Comparison of ENCODE assay signal across 26 mouse cellular contexts in genomic region chr4:136084840-136085239, GRCm38 (mm10).
"Had no signal": no experiment of that assay in that cellular context is flagged by ENCODE, and none has a peak within 500 bp of the region (broad histone marks: within the 10 kb centered on the region; RNA-seq: fewer than 3 reads in every experiment).

No protein-coding gene starts in this region.

- H3K36me3 ChIP-seq: heart, embryonic 13.5 days; heart, embryonic 15.5 days; hindbrain, embryonic 13.5 days; hindbrain, embryonic 15.5 days; intestine, embryonic 15.5 days; limb, embryonic 13.5 days; limb, embryonic 15.5 days; liver, embryonic 12.5 days had no signal

- H3K9me3 ChIP-seq: heart, embryonic 13.5 days; heart, embryonic 15.5 days; hindbrain, embryonic 13.5 days; hindbrain, embryonic 15.5 days; intestine, embryonic 15.5 days; limb, embryonic 13.5 days; limb, embryonic 15.5 days; liver, embryonic 12.5 days had no signal

- H3K4me1 ChIP-seq: liver, embryonic 12.5 days had no signal

- H3K4me2 ChIP-seq: heart, embryonic 11.5 days; heart, embryonic 13.5 days; heart, embryonic 15.5 days; hindbrain, embryonic 13.5 days; hindbrain, embryonic 15.5 days; intestine, embryonic 15.5 days; limb, embryonic 13.5 days; limb, embryonic 15.5 days; liver, embryonic 12.5 days had no signal

- H3K9ac ChIP-seq: heart, embryonic 13.5 days; heart, embryonic 15.5 days; hindbrain, embryonic 13.5 days; hindbrain, embryonic 15.5 days; intestine, embryonic 15.5 days; limb, embryonic 13.5 days; limb, embryonic 15.5 days; liver, embryonic 12.5 days; liver, embryonic 14.5 days had no signal

- DNase-seq: gastrocnemius, postnatal 14 days; gastrocnemius, postnatal 36 days; heart, adult 11 months; heart, adult 2 months; heart, postnatal 14 days; heart, postnatal 36 days; kidney, adult 18-20 months; kidney, adult 8-10 months; kidney, postnatal 14 days; kidney, postnatal 36 days; left cerebral cortex, postnatal 4 days had no signal

- H3K27ac ChIP-seq: heart, adult 2 months; heart, embryonic 13.5 days; heart, embryonic 15.5 days; hindbrain, embryonic 13.5 days; hindbrain, embryonic 15.5 days; intestine, embryonic 15.5 days; kidney, postnatal 0 days; layer of hippocampus, adult 2 months; left cerebral cortex, adult 2 months; limb, embryonic 13.5 days; limb, embryonic 15.5 days; liver, embryonic 12.5 days; liver, embryonic 14.5 days had no signal

- H3K4me3 ChIP-seq: heart, adult 2 months; heart, embryonic 13.5 days; heart, embryonic 15.5 days; hindbrain, embryonic 13.5 days; hindbrain, embryonic 15.5 days; intestine, embryonic 15.5 days; layer of hippocampus, adult 2 months; left cerebral cortex, adult 2 months; limb, embryonic 13.5 days; limb, embryonic 15.5 days; liver, embryonic 12.5 days had no signal

- ATAC-seq: inflammation-experienced regulatory T-cells, adult 6 months; intestine, embryonic 15.5 days; intestine, postnatal 0 days; liver, embryonic 12.5 days had no signal
